Mouse (Mus musculus): Measurements from ENCODE around the gene Nipal3. TPM values are rescaled to one million over a fixed set of nuclear protein-coding genes. Genes with fewer than 3 reads are reported as not detected.

Gene Nipal3
- polyA plus RNA-seq, 1 experiment from 2014 or later, result 6.8 TPM

DNA sequence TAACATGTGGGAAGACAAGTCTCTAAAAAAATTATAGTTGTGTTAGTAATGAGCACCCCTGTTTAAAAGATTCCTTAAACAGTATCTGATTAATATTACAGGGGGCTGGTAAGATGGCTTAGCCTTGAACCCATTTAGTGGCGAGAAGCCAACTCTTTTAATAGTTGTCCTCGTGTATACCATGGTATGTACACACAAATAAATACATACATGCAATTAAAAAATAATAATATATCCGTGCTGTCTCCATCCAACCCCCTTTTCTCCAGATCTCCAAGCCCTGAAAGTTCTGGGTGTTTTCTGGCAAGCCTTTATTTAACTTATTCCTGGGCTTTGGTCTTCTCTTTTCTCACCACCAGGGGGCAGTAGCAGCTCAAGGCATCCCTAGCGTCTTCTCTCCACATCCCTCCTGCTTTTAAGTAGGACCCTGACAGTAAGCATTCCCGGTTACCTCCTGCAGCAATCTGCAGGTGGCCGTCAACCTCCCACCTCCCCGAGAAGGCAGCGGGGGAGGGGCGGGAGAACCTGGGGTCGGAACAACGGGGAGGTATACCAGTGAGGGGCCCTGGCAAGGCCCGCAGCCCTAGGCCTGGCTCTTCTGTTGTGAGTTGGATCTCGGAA lies 13.7 kb upstream of the Nipal3 start:
- ATAC-seq (replicated peaks; ENCODE audit: low FRiP score, low read depth), result no peak; the same call in 1 of the 2 replicates
- no peak overlapping the region for H3K9ac ChIP-seq (ENCODE audit: low read depth, low read length)
- no peaks in the 10 kb centered on the region for H3K9me3 ChIP-seq (replicated peaks; ENCODE audit: low read length)
- no peaks in the 10 kb centered on the region for H3K27me3 ChIP-seq (ENCODE audit: insufficient read depth, low read length)
- H3K4me1 ChIP-seq (replicated peaks; ENCODE audit: insufficient read depth, low read length), result peaks cover 6% of the 10 kb centered on the region
- 17% methylated on average over 13 of the region's 13 CpGs for WGBS
- no peak overlapping the region for H3K27ac ChIP-seq
- DNase-seq (ENCODE audit: low spot score), result peak; percentile 93
- H3K4me2 ChIP-seq (ENCODE audit: low read length), result peak overlapping the region; percentile 34; the same call in 1 of the 2 replicates
- peak; percentile 95 for TF ChIP-seq CTCF (IDR thresholded peaks at IDR 0.05; ENCODE audit: low read depth)
- H3K4me3 ChIP-seq (replicated peaks; ENCODE audit: low read depth, low read length), result no peak overlapping the region
- no peaks in the 10 kb centered on the region for H3K36me3 ChIP-seq (ENCODE audit: insufficient read depth, low read length)

DNA sequence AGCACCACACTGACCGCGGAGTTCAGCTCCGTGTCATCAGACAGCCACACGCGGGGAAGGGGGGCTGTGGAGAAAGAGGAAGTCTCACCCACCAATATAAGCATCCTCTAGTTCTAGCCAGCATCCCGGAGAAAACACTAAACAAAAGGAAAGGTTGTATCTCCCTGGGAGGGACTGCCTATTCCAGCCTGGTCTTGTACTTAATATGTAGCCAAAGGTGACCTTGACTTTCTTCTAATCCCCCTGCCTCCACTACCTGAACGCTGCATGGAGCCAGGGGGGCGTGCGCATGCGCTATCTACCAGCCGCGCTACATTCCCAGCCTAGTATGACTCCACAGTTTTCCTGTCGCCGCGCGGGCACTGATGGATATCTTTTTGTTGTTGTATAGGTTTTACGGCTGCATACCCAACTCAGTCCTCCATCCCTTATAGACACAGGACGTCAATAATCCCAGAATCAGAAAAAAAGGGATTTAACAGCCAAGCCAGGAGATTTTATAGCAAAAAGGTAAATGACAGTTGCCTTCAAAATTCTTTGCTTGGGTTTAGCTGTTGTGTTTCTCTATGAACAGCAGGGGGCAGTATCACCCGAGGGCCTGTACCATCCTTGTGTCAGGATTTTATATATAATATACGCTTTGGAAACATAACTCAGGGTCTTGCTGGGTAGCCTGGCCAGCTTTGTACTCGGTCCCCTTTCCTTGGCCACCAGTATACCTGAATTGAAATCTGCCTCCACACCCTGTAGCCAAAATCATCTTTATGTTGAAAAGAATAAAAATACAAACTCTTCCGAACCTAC lies 12.9 kb upstream of the Nipal3 start:
- no peaks in the 10 kb centered on the region for H3K27me3 ChIP-seq (ENCODE audit: insufficient read depth, low read length)
- H3K36me3 ChIP-seq (ENCODE audit: insufficient read depth, low read length), result no peaks in the 10 kb centered on the region
- no peak overlapping the region for H3K27ac ChIP-seq
- DNase-seq (ENCODE audit: low spot score) (peak; percentile 64), ATAC-seq (replicated peaks; ENCODE audit: low FRiP score, low read depth) (no peak)
- H3K4me1 ChIP-seq (replicated peaks; ENCODE audit: insufficient read depth, low read length), result peaks cover 6% of the 10 kb centered on the region
- peak; percentile 78 for TF ChIP-seq CTCF (IDR thresholded peaks at IDR 0.05; ENCODE audit: low read depth)
- H3K4me2 ChIP-seq (ENCODE audit: low read length), result peak overlapping the region; percentile 30
- 0 out of 2 replicates have a peak overlapping the region, but pooled peaks have one; percentile 4 for H3K4me3 ChIP-seq (replicated peaks; ENCODE audit: low read depth, low read length)
- no peaks in the 10 kb centered on the region for H3K9me3 ChIP-seq (replicated peaks; ENCODE audit: low read length)
- H3K9ac ChIP-seq (ENCODE audit: low read depth, low read length), result no peak overlapping the region
- 9% methylated on average over 22 of the region's 22 CpGs for WGBS

DNA sequence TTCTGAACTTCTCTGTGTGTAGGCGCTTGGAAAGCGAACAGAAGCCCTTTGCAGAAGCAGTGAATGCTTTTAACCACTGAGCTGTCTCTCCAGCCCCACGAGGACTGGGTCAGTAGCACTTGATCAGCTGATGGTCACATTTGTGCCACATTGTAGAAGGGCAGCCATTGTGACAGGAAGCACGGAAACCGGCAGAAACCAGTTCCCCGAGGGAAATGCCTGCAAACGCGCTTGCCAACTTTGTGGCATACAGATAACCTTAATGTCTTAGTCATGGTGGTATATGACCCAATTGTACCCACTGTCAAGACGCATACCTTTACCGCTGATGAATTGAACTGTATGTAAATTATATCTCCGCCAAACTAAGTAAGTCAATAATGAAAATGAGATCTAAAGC lies 11.0 kb upstream of the Nipal3 start:
- Histone ChIP-seq H3K9me3 (replicated peaks; ENCODE audit: low read length) (no peaks in the 10 kb centered on the region), H3K27ac (peak overlapping the region; percentile 43; the same call in 1 of the 2 replicates), H3K9ac (ENCODE audit: low read depth, low read length) (no peak overlapping the region), H3K4me3 (replicated peaks; ENCODE audit: low read depth, low read length) (no peak overlapping the region), H3K36me3 (ENCODE audit: insufficient read depth, low read length) (no peaks in the 10 kb centered on the region), H3K4me1 (replicated peaks; ENCODE audit: insufficient read depth, low read length) (peaks cover 6% of the 10 kb centered on the region), H3K4me2 (ENCODE audit: low read length) (no peak overlapping the region), H3K27me3 (ENCODE audit: insufficient read depth, low read length) (no peaks in the 10 kb centered on the region)
- DNase-seq (ENCODE audit: low spot score) (no peak), ATAC-seq (replicated peaks; ENCODE audit: low FRiP score, low read depth) (no peak; the same call in 1 of the 2 replicates)
- no peak for TF ChIP-seq CTCF (IDR thresholded peaks at IDR 0.05; ENCODE audit: low read depth)
- 66% methylated on average over 11 of the region's 11 CpGs for WGBS

DNA sequence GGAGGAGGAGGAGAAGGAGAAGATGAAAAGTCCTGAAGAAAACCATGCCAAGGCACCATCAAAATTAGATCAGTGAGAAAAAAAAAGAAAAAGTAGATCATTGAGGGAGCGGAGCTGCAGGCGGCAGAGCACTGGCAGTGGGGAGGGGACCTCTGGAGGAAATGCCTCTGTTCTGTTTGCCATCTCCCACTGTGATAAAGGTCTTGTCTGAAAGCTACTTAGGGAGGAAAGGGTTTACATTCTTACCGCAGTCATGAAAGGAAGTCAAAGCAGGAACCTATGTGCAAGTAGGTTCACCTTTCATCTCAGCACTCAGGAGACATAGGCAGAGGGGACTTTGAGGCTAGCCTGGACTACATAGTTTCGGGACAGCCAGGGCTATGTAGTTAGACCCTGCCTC lies 6.7 kb upstream of the Nipal3 start:
- DNase-seq (ENCODE audit: low spot score) (no peak), ATAC-seq (replicated peaks; ENCODE audit: low FRiP score, low read depth) (no peak)
- Histone ChIP-seq H3K4me3 (replicated peaks; ENCODE audit: low read depth, low read length) (no peak overlapping the region), H3K9me3 (replicated peaks; ENCODE audit: low read length) (no peaks in the 10 kb centered on the region), H3K4me1 (replicated peaks; ENCODE audit: insufficient read depth, low read length) (no peaks in the 10 kb centered on the region), H3K36me3 (ENCODE audit: insufficient read depth, low read length) (no peaks in the 10 kb centered on the region), H3K27me3 (ENCODE audit: insufficient read depth, low read length) (no peaks in the 10 kb centered on the region), H3K9ac (ENCODE audit: low read depth, low read length) (no peak overlapping the region), H3K4me2 (ENCODE audit: low read length) (no peak overlapping the region), H3K27ac (no peak overlapping the region)
- TF ChIP-seq CTCF (IDR thresholded peaks at IDR 0.05; ENCODE audit: low read depth), result no peak
- WGBS, result 80% methylated on average over 4 of the region's 4 CpGs

DNA sequence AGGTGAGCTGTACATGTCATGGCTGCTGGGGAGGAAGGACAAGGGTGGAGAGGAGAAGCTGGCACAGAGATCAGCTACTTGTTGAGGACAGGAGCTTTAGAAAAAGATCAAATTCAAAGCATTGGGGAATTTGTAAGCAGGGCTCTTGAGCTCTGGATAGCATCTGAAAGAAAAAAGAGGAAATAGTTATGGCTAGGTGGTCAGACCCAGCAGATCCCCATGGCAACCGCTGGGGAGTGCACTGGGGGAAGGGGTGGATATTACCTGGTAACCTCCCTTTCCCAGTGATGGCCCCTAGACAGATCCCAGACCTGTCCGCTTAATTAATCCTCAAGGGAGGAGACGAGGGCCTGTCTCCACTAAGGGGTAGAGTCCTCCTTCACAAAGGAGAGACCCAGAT lies 5.0 kb upstream of the Nipal3 start:
- DNase-seq (ENCODE audit: low spot score) (no peak), ATAC-seq (replicated peaks; ENCODE audit: low FRiP score, low read depth) (no peak)
- no peaks in the 10 kb centered on the region for H3K27me3 ChIP-seq (ENCODE audit: insufficient read depth, low read length)
- no peak overlapping the region for H3K27ac ChIP-seq
- H3K4me1 ChIP-seq (replicated peaks; ENCODE audit: insufficient read depth, low read length), result no peaks in the 10 kb centered on the region
- no peak for TF ChIP-seq CTCF (IDR thresholded peaks at IDR 0.05; ENCODE audit: low read depth)
- 73% methylated on average over 3 of the region's 3 CpGs for WGBS
- no peaks in the 10 kb centered on the region for H3K9me3 ChIP-seq (replicated peaks; ENCODE audit: low read length)
- H3K9ac ChIP-seq (ENCODE audit: low read depth, low read length), result no peak overlapping the region
- H3K36me3 ChIP-seq (ENCODE audit: insufficient read depth, low read length), result no peaks in the 10 kb centered on the region
- no peak overlapping the region for H3K4me3 ChIP-seq (replicated peaks; ENCODE audit: low read depth, low read length)
- no peak overlapping the region for H3K4me2 ChIP-seq (ENCODE audit: low read length)

DNA sequence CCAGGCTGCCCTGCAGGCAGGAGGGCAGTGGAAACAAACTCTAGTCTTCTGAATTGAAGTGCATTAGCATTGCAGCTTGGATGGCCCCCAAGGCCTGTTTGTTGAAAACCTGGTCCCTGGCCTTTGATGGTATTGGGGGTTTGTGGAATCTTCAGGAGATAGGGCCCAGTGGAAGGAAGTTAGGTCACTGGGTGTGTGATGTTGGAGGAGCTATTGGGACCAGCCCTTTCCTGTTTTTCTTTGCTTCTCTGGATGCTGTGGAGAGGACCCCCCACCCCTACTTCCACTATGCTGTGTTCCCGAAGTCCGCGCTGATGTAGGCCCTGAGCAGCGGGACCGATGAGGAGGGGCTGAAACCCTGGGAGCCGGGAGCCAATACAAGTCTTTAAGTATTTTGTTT lies 3.3 kb upstream of the Nipal3 start:
- H3K36me3 ChIP-seq (ENCODE audit: insufficient read depth, low read length), result no peaks in the 10 kb centered on the region

More for the DNA sequence above, 3.3 kb upstream of the Nipal3 start:
- DNase-seq (ENCODE audit: low spot score) (no peak), ATAC-seq (replicated peaks; ENCODE audit: low FRiP score, low read depth) (no peak)
- Histone ChIP-seq H3K27ac (no peak overlapping the region), H3K4me3 (replicated peaks; ENCODE audit: low read depth, low read length) (no peak overlapping the region), H3K9ac (ENCODE audit: low read depth, low read length) (no peak overlapping the region), H3K27me3 (ENCODE audit: insufficient read depth, low read length) (no peaks in the 10 kb centered on the region), H3K9me3 (replicated peaks; ENCODE audit: low read length) (no peaks in the 10 kb centered on the region), H3K4me2 (ENCODE audit: low read length) (no peak overlapping the region), H3K4me1 (replicated peaks; ENCODE audit: insufficient read depth, low read length) (no peaks in the 10 kb centered on the region)
- TF ChIP-seq CTCF (IDR thresholded peaks at IDR 0.05; ENCODE audit: low read depth), result no peak
- WGBS, result 72% methylated on average over 6 of the region's 6 CpGs
